Mouse (Mus musculus): ENCODE results near the gene Tshz2. TPM values are rescaled to one million over a fixed set of nuclear protein-coding genes. Genes with fewer than 3 reads are reported as not detected.

Tshz2 gene
- polyA plus RNA-seq, 1 experiment from 2014 or later, result 0.70 TPM

DNA sequence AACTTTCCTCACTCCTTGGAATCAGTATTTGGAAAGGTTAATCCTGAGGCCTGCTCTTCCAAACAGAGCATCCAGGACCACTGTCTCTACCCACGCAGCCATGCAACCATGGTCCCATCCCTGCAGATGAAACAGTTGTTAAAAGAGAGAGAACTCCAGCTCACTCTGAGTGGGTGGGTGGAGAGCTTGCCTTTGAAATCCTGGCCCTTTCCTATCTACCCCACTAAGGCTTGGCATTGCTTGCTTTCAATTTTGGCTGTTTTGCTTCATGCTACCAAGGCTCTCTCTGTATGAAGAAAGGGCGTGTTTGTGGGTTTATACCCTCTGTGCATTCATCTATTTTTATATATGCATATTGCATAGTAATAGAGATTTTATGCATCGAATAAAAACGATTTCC, 33.2 kb upstream of the Tshz2 start:
- Histone ChIP-seq H3K27me3 (no peaks in the 10 kb centered on the region), H3K4me1 (replicated peaks) (no peaks in the 10 kb centered on the region), H3K4me3 (replicated peaks) (no peak overlapping the region), H3K27ac (replicated peaks) (no peak overlapping the region), H3K9ac (no peak overlapping the region), H3K36me3 (replicated peaks) (no peaks in the 10 kb centered on the region), H3K9me3 (replicated peaks) (no peaks in the 10 kb centered on the region), H3K4me2 (no peak overlapping the region)
- ATAC-seq (ENCODE audit: insufficient read depth), result no peak
- WGBS (ENCODE audit: insufficient replicate concordance), result 66% methylated on average over 4 of the region's 4 CpGs

DNA sequence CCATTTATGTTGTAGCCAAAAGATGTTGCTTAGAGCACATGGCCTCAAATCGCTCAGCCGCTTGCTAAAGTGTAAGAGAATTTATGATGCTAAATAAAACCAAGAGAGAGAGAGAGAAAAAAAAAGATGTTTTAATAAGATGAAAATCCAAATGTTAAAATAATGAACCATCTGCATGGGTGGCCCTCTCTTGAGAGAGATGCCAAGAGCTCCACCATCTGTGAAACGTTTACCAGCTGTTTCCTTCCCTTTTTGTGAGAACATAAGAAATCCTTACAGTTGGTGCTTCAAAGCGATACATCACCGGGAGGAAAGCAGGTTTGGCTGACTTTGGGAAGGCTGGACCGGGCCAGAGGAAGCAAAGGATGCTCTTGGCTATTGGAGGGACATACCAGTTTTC, 32.6 kb upstream of the Tshz2 start:
- Histone ChIP-seq H3K9ac (no peak overlapping the region), H3K4me1 (replicated peaks) (no peaks in the 10 kb centered on the region), H3K27ac (replicated peaks) (no peak overlapping the region), H3K36me3 (replicated peaks) (no peaks in the 10 kb centered on the region), H3K4me3 (replicated peaks) (no peak overlapping the region), H3K9me3 (replicated peaks) (no peaks in the 10 kb centered on the region), H3K4me2 (no peak overlapping the region), H3K27me3 (no peaks in the 10 kb centered on the region)
- ATAC-seq (ENCODE audit: insufficient read depth), result no peak
- WGBS (ENCODE audit: insufficient replicate concordance), result 43% methylated on average over 6 of the region's 6 CpGs

DNA sequence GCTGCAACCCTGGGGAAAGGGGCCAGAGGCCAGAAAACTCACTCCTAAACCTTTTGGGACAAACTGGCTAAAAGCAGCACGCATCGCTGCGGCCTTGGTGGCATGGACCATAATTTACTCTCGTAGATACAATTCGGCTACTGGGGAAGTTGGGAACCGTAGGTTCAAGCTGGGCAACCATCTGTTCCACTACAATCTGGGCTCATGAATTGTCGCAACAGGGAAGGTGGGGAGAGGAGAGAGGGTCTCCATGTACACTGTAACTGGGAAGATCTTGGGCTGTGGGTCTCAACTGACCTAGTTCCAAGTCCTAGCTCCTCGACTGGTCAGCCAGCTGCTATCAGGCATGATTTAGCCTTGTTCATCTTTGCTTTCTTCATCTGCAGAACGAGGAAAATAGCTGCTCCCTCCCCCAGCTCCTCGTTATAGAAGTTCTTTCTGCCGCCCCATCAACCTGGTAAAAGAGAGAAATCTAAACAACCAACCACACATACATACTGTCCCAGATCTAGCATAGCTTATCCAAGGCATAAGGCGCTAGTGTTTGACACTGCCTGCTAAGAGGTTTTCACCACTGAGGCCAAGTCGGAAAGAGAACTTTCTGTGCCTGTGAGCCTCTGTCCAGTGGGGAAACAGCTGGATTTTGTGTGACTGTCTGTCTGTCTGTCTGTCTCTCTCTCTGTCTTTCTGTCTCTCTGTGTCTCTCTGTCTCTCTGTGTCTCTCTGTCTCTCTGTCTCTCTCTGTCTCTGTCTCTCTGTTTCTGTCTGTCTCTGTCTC, 25.7 kb upstream of the Tshz2 start:
- no peaks in the 10 kb centered on the region for H3K27me3 ChIP-seq
- no peaks in the 10 kb centered on the region for H3K9me3 ChIP-seq (replicated peaks)
- H3K4me2 ChIP-seq, result no peak overlapping the region
- no peak overlapping the region for H3K27ac ChIP-seq (replicated peaks)
- H3K4me1 ChIP-seq (replicated peaks), result no peaks in the 10 kb centered on the region
- WGBS (ENCODE audit: insufficient replicate concordance), result 59% methylated on average over 13 of the region's 13 CpGs
- no peaks in the 10 kb centered on the region for H3K36me3 ChIP-seq (replicated peaks)
- no peak for ATAC-seq (ENCODE audit: insufficient read depth)
- no peak overlapping the region for H3K4me3 ChIP-seq (replicated peaks)
- H3K9ac ChIP-seq, result no peak overlapping the region

DNA sequence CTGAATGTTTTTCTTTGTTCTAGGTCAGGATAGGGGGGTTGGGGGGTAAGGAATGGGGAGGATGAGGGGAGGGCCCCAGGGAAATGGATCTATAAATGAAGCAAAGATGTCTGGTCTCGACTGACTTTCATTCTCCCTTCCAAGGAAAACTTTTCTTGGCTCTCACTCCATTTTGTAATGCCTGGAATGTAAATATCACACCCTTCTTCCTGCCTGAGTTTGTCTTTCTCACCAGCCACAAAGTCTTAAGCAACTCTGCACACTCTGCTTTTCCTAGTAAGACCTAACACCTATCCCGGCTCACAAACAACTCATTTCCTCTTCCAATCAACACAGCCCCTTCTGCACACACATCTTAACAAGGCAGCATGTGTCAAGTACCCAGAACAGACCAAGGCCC, 25.0 kb upstream of the Tshz2 start:
- H3K4me2 ChIP-seq, result no peak overlapping the region
- 17% methylated on average over 2 of the region's 2 CpGs for WGBS (ENCODE audit: insufficient replicate concordance)
- no peaks in the 10 kb centered on the region for H3K9me3 ChIP-seq (replicated peaks)
- no peak overlapping the region for H3K9ac ChIP-seq
- no peaks in the 10 kb centered on the region for H3K4me1 ChIP-seq (replicated peaks)
- H3K36me3 ChIP-seq (replicated peaks), result no peaks in the 10 kb centered on the region
- H3K4me3 ChIP-seq (replicated peaks), result no peak overlapping the region
- H3K27ac ChIP-seq (replicated peaks), result no peak overlapping the region
- H3K27me3 ChIP-seq, result no peaks in the 10 kb centered on the region
- ATAC-seq (ENCODE audit: insufficient read depth), result no peak

DNA sequence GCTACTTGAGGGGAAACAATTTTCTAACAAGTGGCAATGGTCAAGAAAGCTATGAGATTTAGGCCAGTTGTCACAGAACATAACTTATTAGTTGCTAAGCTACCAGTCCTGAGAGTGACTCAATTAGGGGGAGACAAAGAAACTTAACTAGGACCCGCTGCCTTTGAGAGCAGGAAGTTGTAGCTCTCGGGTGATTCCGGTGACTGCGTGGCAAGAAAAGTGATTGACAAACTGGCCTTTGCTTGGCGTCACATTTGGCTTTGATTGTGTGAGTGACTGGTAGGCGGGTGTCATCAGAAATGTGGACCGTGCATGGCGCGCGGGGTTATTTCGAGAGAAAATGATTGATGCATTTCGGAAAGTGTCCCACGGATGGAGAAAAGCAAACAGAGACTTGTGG, 22.9 kb upstream of the Tshz2 start:
- no peaks in the 10 kb centered on the region for H3K36me3 ChIP-seq (replicated peaks)
- no peak overlapping the region for H3K9ac ChIP-seq
- WGBS (ENCODE audit: insufficient replicate concordance), result 17% methylated on average over 13 of the region's 13 CpGs
- no peak overlapping the region for H3K4me3 ChIP-seq (replicated peaks)
- no peak overlapping the region for H3K4me2 ChIP-seq
- no peaks in the 10 kb centered on the region for H3K27me3 ChIP-seq
- no peak for ATAC-seq (ENCODE audit: insufficient read depth)
- H3K9me3 ChIP-seq (replicated peaks), result no peaks in the 10 kb centered on the region
- H3K27ac ChIP-seq (replicated peaks), result no peak overlapping the region
- H3K4me1 ChIP-seq (replicated peaks), result no peaks in the 10 kb centered on the region

DNA sequence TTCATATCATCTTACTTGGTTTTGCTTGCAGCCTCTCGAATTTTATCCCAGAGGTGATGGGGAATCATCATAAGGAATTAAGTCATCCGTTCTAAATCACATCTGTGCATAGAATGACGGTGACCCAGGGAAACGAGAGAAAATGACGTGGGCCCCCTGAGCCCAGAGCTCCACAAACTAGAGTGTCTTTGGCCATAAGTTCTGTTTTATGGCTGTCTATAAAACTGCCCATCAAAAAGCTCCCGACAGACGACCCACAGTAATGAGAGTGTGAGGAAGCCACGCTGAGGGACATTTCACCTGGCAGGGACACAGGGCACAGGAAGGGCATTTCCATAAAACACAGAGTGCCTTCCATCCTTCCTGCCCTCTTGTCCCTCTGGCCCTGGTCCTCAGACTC, 21.9 kb upstream of the Tshz2 start:
- no peak for ATAC-seq (ENCODE audit: insufficient read depth)
- WGBS (ENCODE audit: insufficient replicate concordance), result 52% methylated on average over 8 of the region's 8 CpGs
- no peaks in the 10 kb centered on the region for H3K9me3 ChIP-seq (replicated peaks)
- H3K9ac ChIP-seq, result no peak overlapping the region
- H3K4me2 ChIP-seq, result no peak overlapping the region
- no peak overlapping the region for H3K27ac ChIP-seq (replicated peaks)
- no peak overlapping the region for H3K4me3 ChIP-seq (replicated peaks)
- H3K36me3 ChIP-seq (replicated peaks), result no peaks in the 10 kb centered on the region
- H3K27me3 ChIP-seq, result no peaks in the 10 kb centered on the region
- H3K4me1 ChIP-seq (replicated peaks), result no peaks in the 10 kb centered on the region

DNA sequence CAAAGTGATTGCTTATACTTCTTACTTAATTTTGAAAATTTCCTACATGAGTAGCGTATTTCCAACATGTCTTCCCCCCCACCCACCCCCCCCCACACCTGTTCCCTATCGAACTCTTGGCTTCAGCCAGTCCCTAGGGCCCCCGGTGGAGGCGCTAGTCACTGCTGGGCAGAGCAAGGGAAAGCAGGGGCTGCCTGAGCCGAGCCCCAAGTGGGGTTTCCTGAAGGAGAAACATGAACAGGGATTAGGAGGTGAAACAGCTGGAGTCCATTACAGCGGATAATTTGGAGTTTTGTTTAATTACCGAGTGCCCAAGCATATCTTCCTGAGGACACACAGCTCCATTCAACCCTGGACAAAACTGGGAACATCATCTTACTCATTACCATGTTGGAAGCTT, 21.3 kb upstream of the Tshz2 start:
- Histone ChIP-seq H3K36me3 (replicated peaks) (no peaks in the 10 kb centered on the region), H3K27me3 (no peaks in the 10 kb centered on the region), H3K4me1 (replicated peaks) (no peaks in the 10 kb centered on the region), H3K9me3 (replicated peaks) (no peaks in the 10 kb centered on the region), H3K4me2 (no peak overlapping the region), H3K9ac (no peak overlapping the region), H3K4me3 (replicated peaks) (no peak overlapping the region), H3K27ac (replicated peaks) (no peak overlapping the region)
- 56% methylated on average over 7 of the region's 7 CpGs for WGBS (ENCODE audit: insufficient replicate concordance)
- ATAC-seq (ENCODE audit: insufficient read depth), result no peak

DNA sequence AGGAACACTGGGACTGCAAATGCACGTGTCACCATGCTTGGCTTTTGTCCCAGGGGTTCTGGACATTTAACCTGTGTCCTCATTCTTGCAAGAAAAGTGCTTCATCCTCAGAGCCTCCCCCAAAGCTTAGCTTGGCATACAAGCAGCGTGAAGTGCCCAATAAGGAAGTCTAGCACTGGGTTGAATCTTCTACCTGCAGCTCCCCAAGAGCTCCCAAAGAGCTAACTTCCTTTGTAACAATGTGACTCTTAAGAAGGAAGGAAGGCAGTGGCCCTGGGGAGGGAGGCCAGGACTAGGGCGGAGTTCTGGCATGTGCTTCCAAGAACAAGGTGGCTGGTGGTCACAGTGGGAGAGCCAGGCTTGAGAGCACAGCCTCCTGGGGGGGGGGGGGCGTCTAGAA, 18.1 kb upstream of the Tshz2 start:
- no peak overlapping the region for H3K27ac ChIP-seq (replicated peaks)
- H3K4me3 ChIP-seq (replicated peaks), result no peak overlapping the region
- no peaks in the 10 kb centered on the region for H3K4me1 ChIP-seq (replicated peaks)
- no peak overlapping the region for H3K4me2 ChIP-seq
- H3K27me3 ChIP-seq, result no peaks in the 10 kb centered on the region
- no peak overlapping the region for H3K9ac ChIP-seq
- no peaks in the 10 kb centered on the region for H3K9me3 ChIP-seq (replicated peaks)
- ATAC-seq (ENCODE audit: insufficient read depth), result no peak
- WGBS (ENCODE audit: insufficient replicate concordance), result 33% methylated on average over 4 of the region's 4 CpGs
- no peaks in the 10 kb centered on the region for H3K36me3 ChIP-seq (replicated peaks)

DNA sequence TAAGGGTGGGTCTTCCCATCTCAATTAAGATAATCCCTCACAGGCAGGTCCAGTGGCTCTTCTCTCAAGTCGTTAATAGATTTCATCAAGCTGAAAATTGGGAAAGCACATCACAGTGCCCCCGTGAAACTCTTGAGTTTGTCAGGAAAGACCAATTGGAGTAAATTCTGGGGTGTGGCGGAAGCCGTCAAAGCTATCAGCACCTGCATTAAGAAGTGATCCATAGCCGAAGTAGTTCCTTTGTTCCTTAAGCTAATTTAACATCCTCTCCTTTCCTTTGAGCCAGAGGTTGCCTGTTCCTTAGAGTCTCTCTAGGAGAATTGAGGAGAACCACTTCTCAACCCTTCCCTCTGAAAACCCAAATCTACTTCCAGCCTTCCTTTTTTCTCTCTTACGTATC, 16.8 kb upstream of the Tshz2 start:
- ATAC-seq (ENCODE audit: insufficient read depth), result no peak
- Histone ChIP-seq H3K4me3 (replicated peaks) (no peak overlapping the region), H3K36me3 (replicated peaks) (no peaks in the 10 kb centered on the region), H3K4me2 (no peak overlapping the region), H3K9me3 (replicated peaks) (no peaks in the 10 kb centered on the region), H3K4me1 (replicated peaks) (no peaks in the 10 kb centered on the region), H3K27me3 (no peaks in the 10 kb centered on the region), H3K27ac (replicated peaks) (no peak overlapping the region), H3K9ac (no peak overlapping the region)
- WGBS (ENCODE audit: insufficient replicate concordance), result 67% methylated on average over 6 of the region's 6 CpGs

DNA sequence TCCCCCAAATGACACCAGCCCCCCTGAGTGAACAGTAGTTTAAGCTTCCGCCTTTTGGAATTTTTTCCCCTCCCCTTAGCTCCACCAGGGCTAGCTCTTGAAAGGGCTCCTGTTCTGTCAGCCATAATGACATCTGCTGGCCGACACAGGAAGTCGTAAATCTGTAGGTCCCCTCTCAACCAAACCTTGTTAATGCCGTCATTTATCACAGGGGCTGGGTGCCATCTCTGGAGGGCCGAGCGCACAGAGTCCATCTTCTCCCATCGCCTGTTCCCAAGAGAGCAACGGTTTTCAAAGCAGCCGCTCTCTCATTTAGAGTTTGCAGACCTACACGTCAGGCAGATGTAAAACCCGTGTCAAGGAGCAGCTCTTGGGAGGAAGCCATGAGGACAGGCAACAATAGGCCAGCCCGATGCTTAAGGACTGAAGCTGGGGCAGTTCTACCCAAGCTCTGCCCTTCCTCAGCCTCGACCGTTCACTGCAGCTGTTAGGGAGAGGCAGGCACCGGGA, 11.6 kb upstream of the Tshz2 start:
- H3K4me1 ChIP-seq (replicated peaks), result no peaks in the 10 kb centered on the region
- ATAC-seq (ENCODE audit: insufficient read depth), result no peak
- H3K4me2 ChIP-seq, result no peak overlapping the region
- no peaks in the 10 kb centered on the region for H3K27me3 ChIP-seq
- H3K27ac ChIP-seq (replicated peaks), result no peak overlapping the region
- WGBS (ENCODE audit: insufficient replicate concordance), result 19% methylated on average over 15 of the region's 15 CpGs
- H3K9ac ChIP-seq, result no peak overlapping the region
- no peaks in the 10 kb centered on the region for H3K9me3 ChIP-seq (replicated peaks)
- H3K4me3 ChIP-seq (replicated peaks), result no peak overlapping the region
- no peaks in the 10 kb centered on the region for H3K36me3 ChIP-seq (replicated peaks)

DNA sequence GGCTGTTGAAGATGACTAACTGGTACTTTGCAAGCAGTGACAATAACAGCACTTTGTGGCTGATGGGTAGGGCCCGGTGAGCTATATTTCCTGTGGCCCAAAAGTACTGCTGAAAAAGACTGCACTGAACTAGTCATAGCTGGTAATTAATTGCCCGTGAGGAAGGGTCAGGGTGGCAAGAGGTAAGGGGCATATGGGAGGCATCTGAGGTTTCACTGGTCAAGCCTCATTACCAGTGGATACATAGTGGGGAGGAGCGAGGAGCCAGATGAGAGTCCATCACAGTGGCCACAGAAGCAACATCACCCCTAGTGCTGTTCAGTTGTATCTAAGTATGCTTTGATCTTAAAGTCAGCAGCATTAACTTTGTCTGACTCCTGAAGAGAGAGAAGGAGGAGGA, 2.7 kb upstream of the Tshz2 start:
- no peak overlapping the region for H3K27ac ChIP-seq (replicated peaks)
- no peak for ATAC-seq (ENCODE audit: insufficient read depth)
- H3K36me3 ChIP-seq (replicated peaks), result no peaks in the 10 kb centered on the region
- peaks cover 17% of the 10 kb centered on the region for H3K27me3 ChIP-seq
- no peaks in the 10 kb centered on the region for H3K9me3 ChIP-seq (replicated peaks)
- no peak overlapping the region for H3K4me2 ChIP-seq
- no peak overlapping the region for H3K4me3 ChIP-seq (replicated peaks)
- 59% methylated on average over 3 of the region's 3 CpGs for WGBS (ENCODE audit: insufficient replicate concordance)
- H3K9ac ChIP-seq, result no peak overlapping the region
- no peaks in the 10 kb centered on the region; the same call in 1 of the 2 replicates for H3K4me1 ChIP-seq (replicated peaks)
